Mouse (Mus musculus) liver, postnatal 0 days (tissue): ENCODE measurements around the gene Olfr906.

Source experiments
- CTCF ChIP-seq: sonication (generic); IDR thresholded peaks from 2 replicates; pipeline ENCODE4 v1.5.1; 2016; ENCODE audit warnings: antibody characterized with exemption, low read depth
- EP300 ChIP-seq: IDR thresholded peaks from 2 replicates; pipeline ENCODE4 v1.6.1; 2016; ENCODE audit warnings: antibody characterized with exemption, low read depth, mild to moderate bottlenecking

GRCm38 (mm10) chr9:38512353-38512752, 25.5 kb downstream of the Olfr906 start:
- TF ChIP-seq CTCF (no peak), EP300 (no peak)
